Mouse (Mus musculus) MEL (cell line): ENCODE data around the gene Pard3b. TPM values are rescaled to one million over a fixed set of nuclear protein-coding genes. Genes with fewer than 3 reads are reported as not detected.

ENCODE experiments used
- DNase-seq: peaks from one replicate; pipeline ENCODE4 v3.0.0; 2011; ENCODE audit warnings: low read depth, low spot score
- H3K27ac ChIP-seq: 2 replicates; pipeline ENCODE4 v1.5.1; 2012; ENCODE audit warnings: low read depth, mild to moderate bottlenecking, control low read depth, low read length, moderate library complexity; ENCODE audit not compliant: control insufficient read depth
- H3K27me3 ChIP-seq, 2 experiments: fragments of 150-350 bp in 1 of 2; sonication (generic) in 1 of 2; 2 replicates each; pipeline ENCODE4 v1.6.1; 2012; ENCODE audit warnings: low read length in 2 of 2, mild to moderate bottlenecking in 2 of 2, improper control_type of control experiment in 1 of 2, moderate library complexity in 1 of 2; ENCODE audit not compliant: insufficient read depth in 2 of 2, control insufficient read depth in 1 of 2
- H3K36me3 ChIP-seq, 2 experiments: 2 replicates each; pipeline ENCODE4 v1.6.1; 2012 to 2014; ENCODE audit warnings: low read length in 2 of 2, improper control_type of control experiment in 1 of 2, inconsistent platforms in 1 of 2, mild to moderate bottlenecking in 1 of 2; ENCODE audit not compliant: insufficient read depth in 2 of 2, control insufficient read depth in 1 of 2
- H3K4me1 ChIP-seq, 2 experiments: fragments of 150-350 bp in 1 of 2; sonication (generic) in 1 of 2; 2 replicates each; pipeline ENCODE4 v1.6.1; 2012; ENCODE audit warnings: low read length in 2 of 2, improper control_type of control experiment in 1 of 2, mild to moderate bottlenecking in 1 of 2; ENCODE audit not compliant: insufficient read depth in 2 of 2, control insufficient read depth in 1 of 2
- H3K4me3 ChIP-seq, 2 experiments: fragments of 150-350 bp in 1 of 2; sonication (generic) in 1 of 2; 2 replicates each; pipeline ENCODE4 v1.5.1; 2012; ENCODE audit warnings: low read depth in 2 of 2, low read length in 2 of 2, mild to moderate bottlenecking in 2 of 2, moderate library complexity in 2 of 2, control low read depth in 1 of 2, improper control_type of control experiment in 1 of 2; ENCODE audit not compliant: control insufficient read depth in 1 of 2, insufficient read depth in 1 of 2
- H3K79me2 ChIP-seq: 2 replicates; pipeline ENCODE4 v1.6.1; 2012; ENCODE audit warnings: mild to moderate bottlenecking, low read length, moderate library complexity; ENCODE audit not compliant: control insufficient read depth, poor library complexity, insufficient read depth
- H3K9ac ChIP-seq: 2 replicates; pipeline ENCODE4 v1.6.1; 2012; ENCODE audit warnings: low read depth, mild to moderate bottlenecking, control low read depth, low read length, moderate library complexity; ENCODE audit not compliant: control insufficient read depth, poor library complexity, severe bottlenecking
- H3K9me3 ChIP-seq: fragments of 150-350 bp; sonication (generic); replicated peaks from 2 replicates; pipeline ENCODE4 v1.6.1; 2012; ENCODE audit warnings: mild to moderate bottlenecking, low read length, improper control_type of control experiment, moderate library complexity; ENCODE audit not compliant: insufficient read depth
- CHD1 ChIP-seq: IDR thresholded peaks from 2 replicates; pipeline ENCODE4 v1.6.1; 2012; ENCODE audit warnings: low read depth, mild to moderate bottlenecking, inconsistent platforms, low read length, improper control_type of control experiment
- CHD2 ChIP-seq: IDR thresholded peaks from 2 replicates; pipeline ENCODE4 v1.6.1; 2011; ENCODE audit warnings: low read length, improper control_type of control experiment
- CTCF ChIP-seq, 3 experiments: IDR thresholded peaks in 2 of 3; conservative IDR thresholded peaks in 1 of 3; 2 replicates each; pipeline ENCODE4 v1.5.1; 2011 to 2012; ENCODE audit warnings: low read length in 3 of 3, low read depth in 2 of 3, mild to moderate bottlenecking in 2 of 3, improper control_type of control experiment in 1 of 3, inconsistent platforms in 1 of 3, mixed read lengths in 1 of 3, moderate library complexity in 1 of 3; ENCODE audit not compliant: control insufficient read depth in 1 of 3, insufficient read depth in 1 of 3, poor library complexity in 1 of 3, severe bottlenecking in 1 of 3
- E2F4 ChIP-seq: IDR thresholded peaks from 2 replicates; pipeline ENCODE4 v1.6.1; 2011; ENCODE audit warnings: low read depth, low read length, improper control_type of control experiment, borderline replicate concordance
- ELF1 ChIP-seq: IDR thresholded peaks from 2 replicates; pipeline ENCODE4 v1.6.1; 2014; ENCODE audit warnings: low read depth, mild to moderate bottlenecking, inconsistent platforms, low read length, improper control_type of control experiment, moderate library complexity
- ETS1 ChIP-seq: IDR thresholded peaks from 2 replicates; pipeline ENCODE4 v1.6.1; 2012; ENCODE audit warnings: low read depth, mild to moderate bottlenecking, inconsistent platforms, low read length, improper control_type of control experiment, moderate library complexity
- GATA1 ChIP-seq: IDR thresholded peaks from 2 replicates; pipeline ENCODE4 v1.6.1; 2011; ENCODE audit warnings: low read depth, low read length, improper control_type of control experiment
- JUND ChIP-seq: IDR thresholded peaks from 2 replicates; pipeline ENCODE4 v1.6.1; 2011; ENCODE audit warnings: low read depth, mild to moderate bottlenecking, improper control_type of control experiment, low read length
- KAT2A ChIP-seq: conservative IDR thresholded peaks from 2 replicates; pipeline ENCODE4 v1.6.1; 2012; ENCODE audit warnings: low read depth, low read length, improper control_type of control experiment, inconsistent platforms
- MEF2A ChIP-seq: IDR thresholded peaks from 2 replicates; pipeline ENCODE4 v1.6.1; 2014; ENCODE audit warnings: low read depth, mild to moderate bottlenecking, inconsistent platforms, low read length, improper control_type of control experiment; ENCODE audit not compliant: poor library complexity, insufficient replicate concordance, severe bottlenecking; ENCODE audit errors: extremely low read depth
- MXI1 ChIP-seq: IDR thresholded peaks from 2 replicates; pipeline ENCODE4 v1.6.1; 2011; ENCODE audit warnings: mild to moderate bottlenecking, low read depth, low read length, improper control_type of control experiment
- MYC ChIP-seq: IDR thresholded peaks from 2 replicates; pipeline ENCODE4 v1.6.1; 2011; ENCODE audit warnings: low read depth, mild to moderate bottlenecking, low read length, improper control_type of control experiment, moderate library complexity
- NELFE ChIP-seq: IDR thresholded peaks from 2 replicates; pipeline ENCODE4 v1.6.1; 2011; ENCODE audit warnings: low read depth, low read length, improper control_type of control experiment
- POLR2AphosphoS2 ChIP-seq: IDR thresholded peaks from 2 replicates; pipeline ENCODE4 v1.6.1; 2011; ENCODE audit warnings: low read length, improper control_type of control experiment
- RCOR1 ChIP-seq: IDR thresholded peaks from 2 replicates; pipeline ENCODE4 v1.6.1; 2012; ENCODE audit warnings: low read depth, mild to moderate bottlenecking, inconsistent platforms, low read length, improper control_type of control experiment
- SMC3 ChIP-seq: IDR thresholded peaks from 2 replicates; pipeline ENCODE4 v1.6.1; 2011; ENCODE audit warnings: low read depth, low read length, improper control_type of control experiment
- TAL1 ChIP-seq: IDR thresholded peaks from 2 replicates; pipeline ENCODE4 v1.6.1; 2012; ENCODE audit warnings: mild to moderate bottlenecking, inconsistent platforms, low read length, moderate library complexity, mixed read lengths
- UBTF ChIP-seq: IDR thresholded peaks from 2 replicates; pipeline ENCODE4 v1.6.1; 2012; ENCODE audit warnings: low read depth, mild to moderate bottlenecking, inconsistent platforms, low read length, improper control_type of control experiment, moderate library complexity, borderline replicate concordance; ENCODE audit not compliant: insufficient read depth
- USF2 ChIP-seq, 2 experiments: IDR thresholded peaks; 2 replicates each; pipeline ENCODE4 v1.6.1; 2011 to 2012; ENCODE audit warnings: improper control_type of control experiment in 2 of 2, low read length in 2 of 2, borderline replicate concordance in 1 of 2, inconsistent platforms in 1 of 2, low read depth in 1 of 2, mild to moderate bottlenecking in 1 of 2; ENCODE audit not compliant: insufficient read depth in 1 of 2
- ZC3H11A ChIP-seq: IDR thresholded peaks from 2 replicates; pipeline ENCODE4 v1.6.1; 2012; ENCODE audit warnings: low read depth, mild to moderate bottlenecking, inconsistent platforms, low read length, improper control_type of control experiment
- ZMIZ1 ChIP-seq: IDR thresholded peaks from 2 replicates; pipeline ENCODE4 v1.6.1; 2012; ENCODE audit warnings: low read depth, mild to moderate bottlenecking, inconsistent platforms, low read length, improper control_type of control experiment, moderate library complexity
- ZNF384 ChIP-seq: IDR thresholded peaks from 2 replicates; pipeline ENCODE4 v1.6.1; 2012; ENCODE audit warnings: low read depth, mild to moderate bottlenecking, inconsistent platforms, low read length, improper control_type of control experiment
- polyA plus RNA-seq, 2 experiments: library from polyadenylated mRNA; stranded (reverse) in 1 of 2; unstranded in 1 of 2; fragments of >175 nt in 1 of 2; fragments of >200 nt in 1 of 2; gene quantifications; 2 replicates each; pipeline versions ENCODE4 v1.2.1 to v1.2.4; 2012; ENCODE audit warnings: low replicate concordance in 2 of 2, low read depth in 1 of 2; ENCODE audit not compliant: insufficient read length in 2 of 2, insufficient read depth in 1 of 2, missing spikeins in 1 of 2
- total RNA-seq: library from RNA; depleted of rRNA; stranded (reverse); fragments of 300-350 nt; gene quantifications from 2 replicates; pipeline ENCODE4 v1.2.3, GENCODE M21; 2012

The Pard3b gene
- total and polyA plus RNA-seq, 3 experiments, result not detected

- Histone ChIP-seq H3K9me3 (no peaks in the 10 kb centered on the region), H3K27me3 (no peaks in the 10 kb centered on the region), H3K4me1 (no peaks in the 10 kb centered on the region), H3K9ac (no peak overlapping the region), H3K79me2 (no peaks in the 10 kb centered on the region), H3K4me3 (no peak overlapping the region), H3K36me3 (no peaks in the 10 kb centered on the region), H3K27ac (no peak overlapping the region)
- no peak for DNase-seq
- TF ChIP-seq MXI1, result no peak
- no peak for TF ChIP-seq E2F4
- TF ChIP-seq ZC3H11A, result no peak
- no peak for TF ChIP-seq USF2 (IDR thresholded peaks at IDR 0.05; ENCODE audit: borderline replicate concordance in 1 of 2, insufficient read depth in 1 of 2, low read depth in 1 of 2, low read length in 2 of 2)
- no peak for TF ChIP-seq CHD1
- no peak for TF ChIP-seq UBTF
- no peak for TF ChIP-seq CHD2
- TF ChIP-seq ELF1, result no peak
- no peak for TF ChIP-seq RCOR1
- no peak for TF ChIP-seq MEF2A
- no peak for TF ChIP-seq CTCF (IDR thresholded peaks at IDR 0.05 in 2 of 3, conservative IDR thresholded peaks at IDR 0.05 in 1 of 3; ENCODE audit: control insufficient read depth in 1 of 3, insufficient read depth in 1 of 3, low read depth in 2 of 3, low read length in 3 of 3, poor library complexity in 1 of 3, severe bottlenecking in 1 of 3)
- no peak for TF ChIP-seq MYC
- TF ChIP-seq KAT2A, result no peak
- no peak for TF ChIP-seq ETS1
- no peak for TF ChIP-seq ZMIZ1
- no peak for TF ChIP-seq JUND
- no peak for TF ChIP-seq TAL1
These were observed 187.1 kb downstream of the Pard3b start for GRCm38 (mm10) chr1:61825560-61826191.

- Histone ChIP-seq H3K36me3 (no peaks in the 10 kb centered on the region), H3K4me1 (no peaks in the 10 kb centered on the region), H3K9ac (no peak overlapping the region), H3K79me2 (no peaks in the 10 kb centered on the region), H3K4me3 (no peak overlapping the region), H3K27me3 (no peaks in the 10 kb centered on the region), H3K27ac (no peak overlapping the region), H3K9me3 (no peaks in the 10 kb centered on the region; the same call in 1 of the 2 replicates)
- TF ChIP-seq POLR2AphosphoS2, result no peak
- no peak for TF ChIP-seq SMC3
- TF ChIP-seq MEF2A, result no peak
- no peak for TF ChIP-seq ZMIZ1
- TF ChIP-seq NELFE, result no peak
- TF ChIP-seq ZNF384, result no peak
- TF ChIP-seq GATA1, result no peak
- no peak for DNase-seq
These were observed 198.5 kb downstream of the Pard3b start for GRCm38 (mm10) chr1:61837006-61837544.
